Mouse (Mus musculus): Measurements from ENCODE around the gene Kdm4b.
A peak's percentile ranks its signal among the peaks of the same experiment; 100 is the strongest.

The Kdm4b gene

GRCm38 (mm10) chr17:56300186-56300585 lies 25.7 kb upstream of the Kdm4b start, which contains the start of gene Arrdc5:
Gene Arrdc5, minus strand, starts transcription at chr17:56300286.
- no peak for DNase-seq

GRCm38 (mm10) chr17:56302363-56302996 lies 23.4 kb upstream of the Kdm4b start:
- DNase-seq = peak; percentile 40 to 62

GRCm38 (mm10) chr17:56303160-56303846 lies 22.6 kb upstream of the Kdm4b start, which contains the start of gene Uhrf1:
Gene Uhrf1, plus strand, starts transcription at chr17:56303321.
- peak; percentile 85 to 90 for DNase-seq

- DNase-seq = peak; percentile 97 to 99
Measured at GRCm38 (mm10) chr17:56303847-56304586, 21.8 kb upstream of the Kdm4b start.

GRCm38 (mm10) chr17:56304718-56305117 lies 21.1 kb upstream of the Kdm4b start:
- no peak for DNase-seq

- DNase-seq = no peak
Measured at GRCm38 (mm10) chr17:56305156-56305555, 20.7 kb upstream of the Kdm4b start.

- DNase-seq = peak in 1 of 2 experiments; percentile 44
Measured at GRCm38 (mm10) chr17:56305826-56306225, 20.0 kb upstream of the Kdm4b start.

- peak; percentile 41 to 65 for DNase-seq
Measured at GRCm38 (mm10) chr17:56308088-56308487, 17.8 kb upstream of the Kdm4b start.

GRCm38 (mm10) chr17:56309191-56309945 lies 16.5 kb upstream of the Kdm4b start:
- DNase-seq = peak; percentile 33 to 79

GRCm38 (mm10) chr17:56324419-56324818 lies 1.4 kb upstream of the Kdm4b start:
- no peak for DNase-seq

- no peak for DNase-seq
Measured at GRCm38 (mm10) chr17:56326153-56327147, 588 bp downstream of the Kdm4b start.

GRCm38 (mm10) chr17:56329267-56329666 lies 3.4 kb downstream of the Kdm4b start:
- DNase-seq = no peak

- no peak for DNase-seq
Measured at GRCm38 (mm10) chr17:56330345-56330744, 4.5 kb downstream of the Kdm4b start.

GRCm38 (mm10) chr17:56331256-56331655 lies 5.4 kb downstream of the Kdm4b start:
- DNase-seq = no peak

GRCm38 (mm10) chr17:56332987-56333386 lies 7.1 kb downstream of the Kdm4b start:
- DNase-seq = no peak

- peak; percentile 73 to 74 for DNase-seq
Measured at GRCm38 (mm10) chr17:56337190-56337589, 11.3 kb downstream of the Kdm4b start.

GRCm38 (mm10) chr17:56337791-56338190 lies 11.9 kb downstream of the Kdm4b start:
- DNase-seq = no peak

GRCm38 (mm10) chr17:56338909-56339308 lies 13.0 kb downstream of the Kdm4b start:
- DNase-seq = peak; percentile 43 to 68

- no peak for DNase-seq
Measured at GRCm38 (mm10) chr17:56340717-56341116, 14.9 kb downstream of the Kdm4b start.

GRCm38 (mm10) chr17:56343466-56343865 lies 17.6 kb downstream of the Kdm4b start:
- no peak for DNase-seq

GRCm38 (mm10) chr17:56345364-56345763 lies 19.5 kb downstream of the Kdm4b start:
- DNase-seq = no peak

GRCm38 (mm10) chr17:56348128-56348527 lies 22.3 kb downstream of the Kdm4b start:
- DNase-seq = no peak
